Mouse (Mus musculus) neutrophil, adult 5-6 weeks (primary cell): ENCODE results near the gene Cntnap2. TPM values are rescaled to one million over a fixed set of nuclear protein-coding genes. Genes with fewer than 3 reads are reported as not detected.

Source experiments
- ATAC-seq: fragments of 151-379, 151-347 bp; 2 replicates; pipeline ENCODE4 v1.8.0; 2017; ENCODE audit warnings: mild to moderate bottlenecking, moderate TSS enrichment; ENCODE audit not compliant: insufficient number of reproducible peaks, poor library complexity, low FRiP score, severe bottlenecking; ENCODE audit errors: extremely low read depth
- total RNA-seq: library from RNA; stranded (forward); fragments of 200-1000 nt; gene quantifications from 2 replicates; pipeline ENCODE4 v1.2.3, GENCODE M21; 2017

Gene Cntnap2
- total RNA-seq, 1 experiment from 2014 or later, result not detected

DNA sequence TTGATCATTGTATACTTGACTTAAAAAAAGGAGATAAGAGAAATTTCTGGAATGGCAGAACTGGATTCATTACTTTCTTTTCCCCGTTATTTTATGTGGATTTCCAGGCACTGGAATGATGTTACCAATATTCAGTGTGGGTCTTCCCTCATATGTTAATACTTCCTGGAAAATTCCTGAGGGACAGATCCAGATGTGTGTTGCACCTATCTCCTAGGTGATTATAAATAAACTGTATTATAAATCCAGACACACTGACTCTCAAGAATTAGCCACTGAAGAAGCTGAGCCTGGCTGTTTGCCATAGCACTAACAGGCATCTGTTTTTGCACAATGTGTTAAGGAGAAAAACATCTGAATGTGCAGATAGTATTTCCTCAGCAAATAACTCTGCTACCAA lies 231.0 kb downstream of the Cntnap2 start:
- no peak for ATAC-seq

DNA sequence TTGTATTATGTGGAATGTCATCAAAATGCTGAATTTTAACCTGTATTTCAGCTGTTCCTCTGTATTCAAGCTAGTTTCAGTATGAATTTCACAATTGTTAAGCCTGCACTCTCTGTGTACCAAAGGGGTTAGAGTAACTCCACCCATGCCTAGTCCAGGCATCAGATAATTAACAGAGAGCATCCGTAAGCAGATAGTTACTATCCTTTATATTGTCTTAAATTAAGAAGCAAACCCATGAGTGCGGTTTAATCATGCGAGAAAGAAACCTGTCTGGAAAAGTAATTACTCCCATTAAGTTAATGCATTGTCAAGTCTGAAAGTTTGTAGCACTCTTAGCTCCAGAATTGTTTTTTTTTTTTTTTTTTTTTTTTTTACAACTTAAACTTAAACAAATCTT lies 258.3 kb downstream of the Cntnap2 start:
- no peak for ATAC-seq

GRCm38 (mm10) chr6:45323505-45323904 lies 264.3 kb downstream of the Cntnap2 start:
- no peak for ATAC-seq

DNA sequence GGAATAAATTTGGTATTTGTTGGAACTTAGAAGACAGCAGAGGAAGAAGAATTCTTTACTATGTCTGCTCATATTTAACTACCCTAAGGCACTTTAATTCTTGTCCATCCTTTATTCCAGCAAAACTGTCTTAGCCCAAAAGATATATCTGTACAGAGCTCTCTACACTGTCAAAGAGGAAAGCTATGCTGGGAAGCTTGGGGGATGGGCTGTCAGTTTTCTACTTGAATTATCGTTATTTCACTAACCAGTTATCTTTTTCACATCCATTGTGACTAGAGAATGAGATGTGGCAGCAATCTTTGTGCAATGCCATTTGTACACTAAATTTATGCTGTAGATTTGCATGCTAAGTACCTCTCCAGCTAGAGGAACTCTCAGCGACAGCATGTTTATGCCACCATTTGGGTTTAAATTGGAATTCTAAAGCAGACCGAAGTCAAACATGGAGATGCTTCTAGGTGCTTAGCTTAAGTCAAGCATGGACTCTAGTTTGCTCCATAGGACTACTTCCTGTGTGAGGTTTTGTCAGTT lies 268.9 kb downstream of the Cntnap2 start:
- no peak for ATAC-seq

GRCm38 (mm10) chr6:45345396-45345795 lies 286.2 kb downstream of the Cntnap2 start:
- ATAC-seq, result no peak

- ATAC-seq, result no peak
Observed at GRCm38 (mm10) chr6:45345953-45346352, 286.8 kb downstream of the Cntnap2 start.

DNA sequence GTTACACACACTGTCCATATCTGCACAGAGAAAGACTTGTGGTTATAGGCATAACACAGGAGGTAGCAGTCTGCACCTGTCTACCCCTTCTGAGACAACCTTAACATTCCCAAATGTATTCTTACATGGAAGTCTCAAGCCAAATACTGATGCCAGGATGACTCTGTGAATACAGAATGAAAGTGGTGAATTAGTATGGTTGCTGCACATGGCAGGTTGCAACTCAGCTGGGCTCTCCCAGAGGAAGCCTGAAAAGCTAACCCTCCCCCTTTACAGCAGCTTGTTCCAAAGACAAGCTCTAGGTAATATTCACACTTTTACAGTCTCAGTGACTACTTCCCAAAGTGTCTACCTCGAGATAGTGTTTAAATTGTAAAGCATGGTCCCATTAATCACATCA lies 307.3 kb downstream of the Cntnap2 start:
- ATAC-seq, result no peak

- ATAC-seq, result no peak
Observed at GRCm38 (mm10) chr6:45381126-45381525, 322.0 kb downstream of the Cntnap2 start.

- ATAC-seq, result no peak
Observed at GRCm38 (mm10) chr6:45389034-45389433, 329.9 kb downstream of the Cntnap2 start.

DNA sequence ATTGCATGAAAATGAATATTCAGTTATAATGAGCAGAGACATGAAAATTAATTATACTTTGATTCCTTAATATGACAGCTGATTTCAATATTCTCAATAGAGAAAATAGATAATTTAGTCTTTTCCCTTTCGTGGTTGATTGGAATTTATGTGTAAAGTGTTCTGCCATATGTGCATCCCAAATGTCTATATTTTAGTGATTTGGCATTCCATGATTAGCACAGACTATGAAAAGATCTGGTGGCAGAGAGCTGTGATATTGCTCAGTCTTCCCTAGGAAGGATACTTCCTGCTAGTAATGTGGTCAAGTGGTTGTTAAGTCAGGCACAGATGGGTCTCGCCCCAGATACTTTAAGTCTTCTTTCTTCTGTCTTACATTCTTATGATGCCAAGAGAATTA lies 354.5 kb downstream of the Cntnap2 start:
- no peak for ATAC-seq

DNA sequence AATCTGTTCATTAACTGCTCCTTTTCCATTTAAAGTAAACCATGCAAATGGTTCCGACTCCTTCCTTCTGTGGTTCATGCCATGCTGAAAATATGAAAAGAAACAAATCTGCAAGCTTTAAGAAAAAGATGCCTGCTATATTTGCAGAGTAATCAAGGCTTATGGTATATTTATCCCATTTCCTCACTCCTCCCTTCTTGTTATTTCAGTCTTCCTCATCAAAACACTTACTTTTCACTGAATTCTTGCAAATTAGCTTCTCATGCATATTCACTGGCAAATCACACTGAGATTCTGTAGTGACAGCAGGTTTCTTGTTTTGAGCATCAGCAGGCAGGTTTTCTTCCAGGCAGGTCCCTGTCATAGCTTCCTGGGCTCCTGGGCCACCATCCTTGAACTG lies 396.3 kb downstream of the Cntnap2 start:
- ATAC-seq, result no peak

GRCm38 (mm10) chr6:45518221-45518620 lies 459.1 kb downstream of the Cntnap2 start:
- no peak for ATAC-seq

- ATAC-seq, result no peak
Observed at GRCm38 (mm10) chr6:45536999-45537398, 477.8 kb downstream of the Cntnap2 start.

DNA sequence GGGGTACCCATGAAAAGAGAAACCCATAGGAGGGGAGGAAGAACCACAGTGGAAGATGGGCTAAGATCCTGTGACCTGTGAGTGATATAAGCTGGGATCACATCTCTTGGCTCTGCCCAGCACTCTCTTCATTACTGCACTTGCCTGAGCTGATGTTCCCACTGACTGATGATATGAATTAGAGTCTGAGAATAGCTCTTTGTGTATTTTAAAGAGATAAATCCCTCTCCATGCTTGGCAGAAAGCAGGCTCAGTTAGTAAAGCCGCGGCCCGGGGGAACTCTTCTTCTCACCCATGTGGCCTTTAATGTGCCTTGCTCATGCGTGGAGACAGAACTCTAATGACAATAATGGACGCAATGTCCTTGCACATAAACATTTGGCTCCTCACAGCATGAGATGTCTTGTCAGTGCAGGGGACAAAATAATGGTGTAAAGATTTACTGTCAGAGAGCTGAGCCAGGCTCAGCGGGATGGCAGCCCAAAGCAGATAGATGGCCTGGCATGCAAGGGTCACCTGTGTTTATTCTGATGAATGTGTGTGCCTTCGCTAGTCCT lies 485.2 kb downstream of the Cntnap2 start:
- no peak for ATAC-seq

DNA sequence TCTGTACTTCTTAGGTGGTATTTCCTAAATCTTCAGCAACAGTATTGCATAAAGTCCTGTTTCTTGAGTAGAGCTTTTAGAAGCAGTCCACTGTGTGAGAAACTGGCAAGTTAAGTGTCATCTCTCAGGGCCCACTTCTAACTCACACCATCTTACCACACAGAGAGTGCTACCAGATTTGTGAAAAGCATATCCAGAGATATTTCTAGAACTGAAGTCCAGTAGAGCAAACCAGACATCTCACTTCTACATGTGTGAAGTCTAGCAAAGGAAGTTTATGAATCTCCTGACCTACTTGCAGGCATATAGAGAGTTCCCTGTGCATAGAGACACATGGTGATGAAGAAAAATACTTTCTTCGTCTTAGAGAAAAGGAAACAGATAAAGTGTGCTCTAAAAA lies 500.6 kb downstream of the Cntnap2 start:
- ATAC-seq, result no peak

DNA sequence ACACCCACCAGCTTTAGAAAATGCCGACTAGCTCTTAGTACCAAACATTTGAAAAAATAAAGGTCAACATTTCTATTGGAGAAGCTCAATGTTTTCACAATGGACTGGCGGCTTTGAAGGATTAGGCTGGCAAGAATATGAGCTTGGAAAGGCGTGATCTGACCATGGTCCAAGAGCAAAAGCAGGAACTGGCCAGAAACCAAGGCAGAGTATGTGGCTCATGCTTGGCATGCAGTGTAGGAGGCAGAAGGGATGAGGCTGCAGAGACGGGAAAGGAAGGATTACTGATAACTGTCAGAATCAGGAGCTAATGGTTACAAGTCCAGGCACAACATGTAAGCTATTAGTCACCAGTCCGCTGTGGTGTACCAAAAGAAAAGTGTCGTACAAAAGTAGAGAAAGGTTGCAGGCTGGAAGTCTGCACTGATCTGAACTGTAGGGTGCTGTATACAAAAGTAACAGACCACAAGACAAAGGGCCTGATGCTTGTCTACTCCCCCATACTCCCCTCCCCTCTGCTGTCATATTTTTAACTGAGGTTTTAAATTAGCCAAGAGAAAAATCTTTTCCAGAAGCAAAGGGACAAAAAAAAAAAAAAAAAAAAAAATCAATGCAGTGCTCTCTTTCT lies 525.4 kb downstream of the Cntnap2 start:
- no peak for ATAC-seq

GRCm38 (mm10) chr6:45589084-45589483 lies 529.9 kb downstream of the Cntnap2 start:
- no peak for ATAC-seq

GRCm38 (mm10) chr6:45647017-45647416 lies 587.9 kb downstream of the Cntnap2 start:
- ATAC-seq, result no peak

GRCm38 (mm10) chr6:45648419-45648818 lies 589.3 kb downstream of the Cntnap2 start:
- no peak for ATAC-seq

DNA sequence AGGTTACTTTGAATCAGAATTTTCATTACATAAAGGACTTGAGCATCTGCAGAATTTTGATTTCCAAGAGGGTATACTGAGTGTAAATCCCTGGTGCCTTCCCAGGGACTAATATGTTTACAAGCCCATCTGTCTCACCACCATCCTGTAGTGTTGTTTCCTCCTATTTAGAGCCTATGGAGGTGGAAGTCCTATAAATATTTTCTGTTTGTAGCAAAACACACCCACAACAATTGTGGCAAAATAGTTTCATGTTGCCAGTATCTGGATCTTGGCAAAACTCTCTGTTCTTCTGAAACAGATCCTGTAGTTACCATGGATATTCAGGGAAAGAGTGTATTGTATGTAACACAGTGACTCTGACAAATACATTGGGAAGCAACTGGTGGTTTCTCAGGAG lies 641.1 kb downstream of the Cntnap2 start:
- ATAC-seq, result no peak

- ATAC-seq, result no peak
Observed at GRCm38 (mm10) chr6:45791612-45792011, 732.5 kb downstream of the Cntnap2 start.
